Mouse (Mus musculus): ENCODE measurements around the gene Naa38. TPM values are rescaled to one million over a fixed set of nuclear protein-coding genes. Genes with fewer than 3 reads are reported as not detected.
A peak's percentile ranks its signal among the peaks of the same experiment; 100 is the strongest.

The Naa38 gene
- polyA plus RNA-seq, 1 experiment: 188 TPM

DNA sequence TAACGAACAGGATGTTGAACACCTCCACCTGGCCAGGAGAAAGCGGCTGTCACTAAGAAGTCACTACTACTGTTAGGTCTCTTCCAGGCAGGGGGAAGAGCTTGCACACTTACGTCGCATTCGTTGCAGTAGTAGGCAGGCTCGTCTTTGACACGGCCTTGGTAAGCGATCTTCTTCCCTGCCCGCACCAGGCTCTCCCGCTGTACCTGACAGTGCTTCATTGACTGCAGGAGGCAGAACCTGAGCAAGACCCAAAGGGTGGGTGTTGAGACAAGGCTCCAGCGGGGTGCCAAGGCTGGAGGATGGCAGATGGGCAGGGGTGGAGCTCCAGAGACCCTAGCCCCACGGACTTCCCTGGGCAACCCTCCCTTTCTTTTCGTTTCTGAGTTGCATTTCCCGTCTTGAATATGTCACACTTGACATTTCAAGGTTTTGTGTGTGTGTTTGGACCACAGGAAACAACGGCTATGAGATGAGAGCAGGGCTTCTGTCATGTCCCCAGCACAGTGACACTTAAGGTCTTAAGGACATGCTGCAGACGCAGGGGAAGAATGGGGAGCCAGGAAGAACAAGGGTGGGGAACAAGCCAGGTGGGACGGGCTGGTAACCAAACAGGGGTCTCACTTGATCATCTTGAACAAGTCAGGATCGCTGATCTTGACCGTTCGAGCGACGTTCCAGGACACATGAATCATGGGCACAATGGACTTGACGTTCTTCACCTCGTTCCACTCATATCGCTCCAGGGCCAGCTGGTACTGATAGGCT, 5.0 kb downstream of the Naa38 start:
- no peak for DNase-seq (ENCODE audit: low spot score)

GRCm38 (mm10) chr11:69401210-69401637, 5.9 kb downstream of the Naa38 start:
- peak; percentile 72 for DNase-seq (ENCODE audit: low spot score)

GRCm38 (mm10) chr11:69401987-69402386, 6.7 kb downstream of the Naa38 start:
- DNase-seq (ENCODE audit: low spot score): no peak

GRCm38 (mm10) chr11:69403691-69404594, 8.7 kb downstream of the Naa38 start:
- no peak for DNase-seq (ENCODE audit: low spot score)

- no peak for DNase-seq (ENCODE audit: low spot score)
Observed at GRCm38 (mm10) chr11:69404595-69405396, 9.5 kb downstream of the Naa38 start.

DNA sequence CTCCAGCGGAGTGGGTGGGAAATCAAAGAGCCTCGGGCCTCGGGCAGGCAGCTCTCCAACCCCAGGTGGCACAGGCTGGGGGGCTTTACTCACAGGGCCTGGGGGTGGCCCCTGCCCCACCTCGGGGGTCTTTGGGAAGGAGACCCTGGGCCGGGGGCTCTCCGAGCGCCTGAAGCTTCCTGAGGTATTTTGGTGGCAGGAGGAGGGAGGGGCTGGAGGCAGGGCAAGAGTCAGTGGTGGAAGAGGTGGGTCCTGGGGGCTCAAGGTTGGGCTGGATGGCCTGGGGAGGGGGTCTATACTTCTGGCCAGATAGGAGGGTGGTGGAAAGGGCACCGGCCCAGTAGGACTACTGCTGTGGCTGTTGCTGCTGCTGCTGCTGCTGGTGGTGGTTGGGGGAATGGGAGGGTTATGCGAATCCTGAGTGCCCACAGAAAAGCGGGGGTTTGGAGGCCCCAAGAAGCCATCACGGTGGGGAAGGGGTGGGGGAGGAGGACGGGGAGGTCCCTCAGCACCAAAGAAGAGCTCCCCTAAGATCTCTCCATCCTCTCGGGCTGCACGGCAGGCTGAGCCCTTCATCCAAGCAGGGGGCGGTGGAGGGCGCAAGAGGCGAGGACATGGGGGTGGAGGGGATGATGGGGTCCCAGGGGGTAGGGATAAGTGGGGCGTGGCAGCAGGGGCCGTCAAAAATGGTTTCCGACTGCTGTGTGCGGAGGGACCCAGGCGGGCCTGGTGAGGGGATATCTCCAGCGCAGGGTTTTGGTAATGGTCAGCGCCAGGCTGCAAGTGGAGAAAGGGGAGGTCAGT, 10.3 kb downstream of the Naa38 start:
- DNase-seq (ENCODE audit: low spot score): no peak

GRCm38 (mm10) chr11:69406282-69406681, 11.0 kb downstream of the Naa38 start:
- no peak for DNase-seq (ENCODE audit: low spot score)

GRCm38 (mm10) chr11:69406867-69407723, 11.8 kb downstream of the Naa38 start:
- DNase-seq (ENCODE audit: low spot score): no peak

GRCm38 (mm10) chr11:69407724-69408004, 12.4 kb downstream of the Naa38 start:
- DNase-seq (ENCODE audit: low spot score): no peak

GRCm38 (mm10) chr11:69408541-69409377, 13.5 kb downstream of the Naa38 start:
- DNase-seq (ENCODE audit: low spot score): peak; percentile 65

DNA sequence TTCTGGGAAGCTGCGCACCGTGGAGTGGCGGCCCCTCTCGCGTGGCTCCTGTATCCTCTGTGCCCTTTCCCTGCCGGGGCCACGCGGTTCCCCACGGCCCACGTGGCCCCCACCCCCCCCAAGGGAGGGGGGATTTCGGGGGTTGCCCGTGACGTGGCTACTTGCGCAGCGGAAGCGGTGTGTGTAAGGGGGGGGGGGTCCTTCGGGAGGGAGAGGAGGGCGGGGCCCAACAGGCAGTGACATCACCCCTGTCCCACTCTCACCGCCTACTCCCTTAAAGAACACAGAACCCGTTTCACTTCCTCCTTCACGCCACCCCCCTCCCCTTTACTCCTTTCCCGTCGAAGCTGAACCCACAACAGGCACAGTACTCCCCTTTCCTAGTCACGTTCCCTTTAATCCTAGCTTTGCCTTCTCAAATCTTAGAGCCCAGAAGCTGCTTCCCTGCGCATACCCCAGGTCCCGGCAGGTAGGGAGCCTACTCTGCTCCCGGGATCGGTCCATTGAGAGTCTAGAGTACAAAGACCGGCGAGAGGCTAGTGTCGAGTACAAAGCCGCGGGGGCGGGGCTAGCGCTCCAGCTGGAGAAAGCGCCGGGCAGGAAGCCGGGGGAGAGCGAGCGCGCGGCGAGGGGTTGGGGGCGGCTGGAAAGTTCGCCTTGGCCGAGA, 14.2 kb downstream of the Naa38 start:
- peak; percentile 75 for DNase-seq (ENCODE audit: low spot score)

- DNase-seq (ENCODE audit: low spot score): no peak
Observed at GRCm38 (mm10) chr11:69410045-69410309, 14.7 kb downstream of the Naa38 start.

DNA sequence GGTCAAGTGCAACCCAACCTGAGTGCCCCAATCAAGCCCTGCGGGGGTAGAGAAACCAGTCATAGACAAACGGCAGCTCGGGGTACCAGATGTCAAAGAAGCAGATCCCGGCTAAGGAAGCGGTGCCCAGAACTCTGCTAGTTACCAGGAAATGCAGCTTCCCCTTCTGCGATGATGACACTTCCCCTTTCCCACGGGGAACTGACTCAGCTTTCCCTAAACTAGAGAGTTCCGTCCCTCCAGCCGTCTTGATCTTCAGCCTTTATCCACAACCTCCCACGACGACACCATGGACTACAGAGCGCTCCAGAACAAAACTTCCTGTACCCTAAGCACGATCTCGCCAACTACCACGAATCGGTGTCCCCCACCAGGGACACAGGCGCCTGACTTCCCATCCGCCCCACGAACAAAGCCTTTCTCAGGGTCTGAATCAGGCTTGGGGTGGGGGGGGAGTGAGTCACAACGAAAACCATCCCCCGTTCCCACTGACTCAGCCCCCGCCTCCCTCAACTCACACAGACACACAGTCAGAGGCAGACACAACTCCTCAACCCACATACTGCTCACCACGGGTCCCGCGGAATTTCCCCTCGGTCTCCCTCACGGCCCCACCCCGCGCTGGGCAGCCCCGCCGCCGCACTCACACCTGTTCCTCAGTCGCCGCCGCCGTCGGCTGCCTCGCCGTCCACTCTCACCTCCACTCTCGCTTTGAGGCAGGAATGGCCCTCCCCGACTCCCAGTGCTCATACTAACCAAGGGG, 15.2 kb downstream of the Naa38 start:
- no peak for DNase-seq (ENCODE audit: low spot score)

GRCm38 (mm10) chr11:69411073-69411535, 15.8 kb downstream of the Naa38 start:
- DNase-seq (ENCODE audit: low spot score): peak; percentile 82

- peak; percentile 70 for DNase-seq (ENCODE audit: low spot score)
Observed at GRCm38 (mm10) chr11:69411538-69412203, 16.4 kb downstream of the Naa38 start.

DNA sequence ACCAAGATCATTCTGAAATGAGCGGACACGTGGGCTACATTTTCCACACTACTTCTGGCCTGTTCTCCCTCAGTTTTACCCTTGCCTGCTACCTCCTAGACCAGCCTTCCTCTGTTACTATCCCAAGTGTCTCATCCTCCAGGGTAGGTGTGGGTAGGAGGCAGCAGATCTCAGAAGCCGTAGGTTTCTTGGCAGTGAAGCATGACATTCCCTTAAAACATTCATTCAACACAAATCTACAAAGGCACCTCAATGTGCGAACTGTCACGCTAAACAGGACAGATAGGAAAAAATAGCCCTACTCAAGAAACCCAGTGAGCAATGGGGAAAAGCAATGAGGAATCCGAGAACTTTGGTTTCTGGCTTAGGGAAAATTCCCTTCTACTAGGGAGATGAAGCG, 17.3 kb downstream of the Naa38 start:
- DNase-seq (ENCODE audit: low spot score): no peak
